Mouse (Mus musculus): ENCODE data around the gene Tmem38a. TPM values are rescaled to one million over a fixed set of nuclear protein-coding genes. Genes with fewer than 3 reads are reported as not detected.

The Tmem38a gene
- total and polyA plus RNA-seq, 3 experiments, result 3.8 to 6.2 (median 4.2) TPM

- Histone ChIP-seq H3K9ac (ENCODE audit: insufficient read depth, low read depth) (no peak overlapping the region), H3K36me3 (replicated peaks in 1 of 2; ENCODE audit: control insufficient read depth in 1 of 2, insufficient read depth in 1 of 2, low read length in 1 of 2) (peaks cover 4 to 9% of the 10 kb centered on the region in 2 experiments), H3K4me1 (ENCODE audit: control insufficient read depth in 1 of 2, insufficient read depth in 2 of 2) (peaks cover 8 to 23% of the 10 kb centered on the region in 2 experiments), H3K9me3 (replicated peaks; ENCODE audit: low read length) (peaks cover 3% of the 10 kb centered on the region), H3K4me2 (ENCODE audit: insufficient read depth, low read depth, poor library complexity, severe bottlenecking) (no peak overlapping the region), H3K4me3 (replicated peaks in 1 of 3; ENCODE audit: low read depth in 2 of 3, low read length in 2 of 3, poor library complexity in 1 of 3) (no peak overlapping the region), H3K27me3 (replicated peaks) (no peaks in the 10 kb centered on the region), H3K79me2 (replicated peaks; ENCODE audit: control insufficient read depth, extremely low read depth, insufficient read depth, poor library complexity, severe bottlenecking) (no peaks in the 10 kb centered on the region), H3K27ac (ENCODE audit: insufficient read depth, low read depth) (no peak overlapping the region)
- dilution Hi-C loops (cut with MboI; ENCODE audit: extremely low pct_ligation_motif_present, extremely low pct_unique_long_range_greater_than_20kb, low sequenced_read_pairs), result no loop called here
- TF ChIP-seq E2F4 (IDR thresholded peaks at IDR 0.05; ENCODE audit: insufficient replicate concordance, low read depth, low read length) (no peak), USF2 (conservative IDR thresholded peaks at IDR 0.05; ENCODE audit: low read depth, low read length) (no peak), IRF4 (IDR thresholded peaks at IDR 0.05; ENCODE audit: low read depth, low read length) (no peak), RAD21 (IDR thresholded peaks at IDR 0.05; ENCODE audit: low read depth, low read length) (no peak), ETS1 (conservative IDR thresholded peaks at IDR 0.05; ENCODE audit: low read depth, low read length) (no peak), SIN3A (IDR thresholded peaks at IDR 0.05; ENCODE audit: low read length) (no peak), POLR2AphosphoS2 (IDR thresholded peaks at IDR 0.05; ENCODE audit: low read depth, low read length) (no peak), MXI1 (IDR thresholded peaks at IDR 0.05; ENCODE audit: low read depth, low read length) (no peak), NRF1 (IDR thresholded peaks at IDR 0.05; ENCODE audit: low read depth, low read length) (no peak), MAFK (IDR thresholded peaks at IDR 0.05; ENCODE audit: insufficient replicate concordance, low read length) (no peak), HCFC1 (IDR thresholded peaks at IDR 0.05; ENCODE audit: low read depth, low read length) (no peak), CTCF (conservative IDR thresholded peaks at IDR 0.05 in 1 of 2, IDR thresholded peaks at IDR 0.05 in 1 of 2; ENCODE audit: low read depth in 2 of 2, low read length in 2 of 2) (no peak), ZMIZ1 (IDR thresholded peaks at IDR 0.05; ENCODE audit: low read depth, low read length) (no peak), ZNF384 (IDR thresholded peaks at IDR 0.05; ENCODE audit: low read depth, low read length) (no peak), UBTF (IDR thresholded peaks at IDR 0.05; ENCODE audit: low read depth, low read length) (no peak), GABPA (IDR thresholded peaks at IDR 0.05; ENCODE audit: insufficient replicate concordance, low read depth, low read length) (no peak), EP300 (IDR thresholded peaks at IDR 0.05; ENCODE audit: low read length) (no peak), POLR2A (IDR thresholded peaks at IDR 0.05; ENCODE audit: low read depth, low read length) (no peak), NELFE (IDR thresholded peaks at IDR 0.05; ENCODE audit: low read depth, low read length) (no peak)
- in situ Hi-C loops (cut with MboI; ENCODE audit: low pct_ligation_motif_present, low pct_unique_long_range_greater_than_20kb, low sequenced_read_pairs), result no loop called here
- no peak for DNase-seq (ENCODE audit: extremely low read depth)
Measured at GRCm38 (mm10) chr8:72577941-72578340, 6.1 kb downstream of the Tmem38a start.

DNA sequence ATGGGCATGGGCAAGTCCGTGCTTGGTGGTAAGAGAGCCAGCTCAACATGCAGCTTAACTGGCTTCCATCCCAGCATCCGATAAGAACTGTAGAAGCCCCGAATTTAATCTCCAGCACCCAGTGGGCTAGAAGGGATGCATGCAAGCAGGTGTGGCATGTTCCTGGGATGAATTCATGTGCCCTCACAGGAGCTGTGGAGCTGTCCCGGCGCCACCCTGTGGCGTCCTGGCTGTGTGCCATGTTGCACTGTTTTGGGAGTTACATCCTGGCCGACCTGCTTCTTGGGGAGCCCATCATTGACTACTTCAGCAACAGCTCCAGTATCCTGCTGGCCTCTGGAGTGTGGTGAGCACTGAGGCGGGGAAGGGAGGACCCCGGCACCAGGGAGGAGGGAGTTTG is 7.5 kb downstream of the Tmem38a start:
- Histone ChIP-seq H3K27me3 (replicated peaks) (no peaks in the 10 kb centered on the region), H3K36me3 (replicated peaks in 1 of 2; ENCODE audit: control insufficient read depth in 1 of 2, insufficient read depth in 1 of 2, low read length in 1 of 2) (peaks cover 4 to 9% of the 10 kb centered on the region in 2 experiments), H3K9ac (ENCODE audit: insufficient read depth, low read depth) (no peak overlapping the region), H3K9me3 (replicated peaks; ENCODE audit: low read length) (peaks cover 3% of the 10 kb centered on the region), H3K79me2 (replicated peaks; ENCODE audit: control insufficient read depth, extremely low read depth, insufficient read depth, poor library complexity, severe bottlenecking) (no peaks in the 10 kb centered on the region), H3K27ac (ENCODE audit: insufficient read depth, low read depth) (no peak overlapping the region), H3K4me1 (ENCODE audit: control insufficient read depth in 1 of 2, insufficient read depth in 2 of 2) (peaks cover 15 to 37% of the 10 kb centered on the region in 2 experiments), H3K4me2 (ENCODE audit: insufficient read depth, low read depth, poor library complexity, severe bottlenecking) (no peak overlapping the region), H3K4me3 (replicated peaks in 1 of 3; ENCODE audit: low read depth in 2 of 3, low read length in 2 of 3, poor library complexity in 1 of 3) (no peak overlapping the region)
- dilution Hi-C loops (cut with MboI; ENCODE audit: extremely low pct_ligation_motif_present, extremely low pct_unique_long_range_greater_than_20kb, low sequenced_read_pairs), result no loop called here
- TF ChIP-seq JUN (IDR thresholded peaks at IDR 0.05; ENCODE audit: insufficient read depth, low read depth, low read length), result no peak
- no peak for TF ChIP-seq MAFK (IDR thresholded peaks at IDR 0.05; ENCODE audit: insufficient replicate concordance, low read length)
- TF ChIP-seq E2F4 (IDR thresholded peaks at IDR 0.05; ENCODE audit: insufficient replicate concordance, low read depth, low read length), result no peak
- TF ChIP-seq ZKSCAN1 (IDR thresholded peaks at IDR 0.05; ENCODE audit: borderline replicate concordance, low read depth, low read length), result no peak
- no peak for TF ChIP-seq EP300 (IDR thresholded peaks at IDR 0.05; ENCODE audit: low read length)
- no peak for TF ChIP-seq RCOR1 (conservative IDR thresholded peaks at IDR 0.05; ENCODE audit: low read depth, low read length)
- TF ChIP-seq POLR2A (IDR thresholded peaks at IDR 0.05; ENCODE audit: low read depth, low read length), result no peak
- no peak for TF ChIP-seq CHD2 (IDR thresholded peaks at IDR 0.05; ENCODE audit: low read length)
- TF ChIP-seq SIN3A (IDR thresholded peaks at IDR 0.05; ENCODE audit: low read length), result no peak
- no peak for TF ChIP-seq GABPA (IDR thresholded peaks at IDR 0.05; ENCODE audit: insufficient replicate concordance, low read depth, low read length)
- no peak for TF ChIP-seq ELF1 (IDR thresholded peaks at IDR 0.05; ENCODE audit: low read depth, low read length)
- TF ChIP-seq KAT2A (IDR thresholded peaks at IDR 0.05; ENCODE audit: insufficient replicate concordance, low read length), result no peak
- no peak for TF ChIP-seq SMC3 (IDR thresholded peaks at IDR 0.05; ENCODE audit: low read depth, low read length)
- no peak for TF ChIP-seq ZMIZ1 (IDR thresholded peaks at IDR 0.05; ENCODE audit: low read depth, low read length)
- TF ChIP-seq MYC (IDR thresholded peaks at IDR 0.05; ENCODE audit: low read depth, low read length), result no peak
- no peak for TF ChIP-seq BHLHE40 (IDR thresholded peaks at IDR 0.05; ENCODE audit: low read depth, low read length)
- no peak for TF ChIP-seq MXI1 (IDR thresholded peaks at IDR 0.05; ENCODE audit: low read depth, low read length)
- no peak for TF ChIP-seq HCFC1 (IDR thresholded peaks at IDR 0.05; ENCODE audit: low read depth, low read length)
- TF ChIP-seq JUND (conservative IDR thresholded peaks at IDR 0.05; ENCODE audit: low read depth, low read length), result no peak
- in situ Hi-C loops (cut with MboI; ENCODE audit: low pct_ligation_motif_present, low pct_unique_long_range_greater_than_20kb, low sequenced_read_pairs), result no loop called here
- DNase-seq (ENCODE audit: extremely low read depth), result no peak
